Mouse (Mus musculus) ovary, adult 18-20 months (tissue): ENCODE results near the gene Cdk5rap3.

Source experiments
- DNase-seq: peaks from one replicate; pipeline ENCODE4 v3.0.0; 2022; ENCODE audit warnings: low spot score, mixed read lengths

The Cdk5rap3 gene

GRCm38 (mm10) chr11:96895886-96896285 is 20.4 kb downstream of the Cdk5rap3 start:
- DNase-seq: no peak

DNA sequence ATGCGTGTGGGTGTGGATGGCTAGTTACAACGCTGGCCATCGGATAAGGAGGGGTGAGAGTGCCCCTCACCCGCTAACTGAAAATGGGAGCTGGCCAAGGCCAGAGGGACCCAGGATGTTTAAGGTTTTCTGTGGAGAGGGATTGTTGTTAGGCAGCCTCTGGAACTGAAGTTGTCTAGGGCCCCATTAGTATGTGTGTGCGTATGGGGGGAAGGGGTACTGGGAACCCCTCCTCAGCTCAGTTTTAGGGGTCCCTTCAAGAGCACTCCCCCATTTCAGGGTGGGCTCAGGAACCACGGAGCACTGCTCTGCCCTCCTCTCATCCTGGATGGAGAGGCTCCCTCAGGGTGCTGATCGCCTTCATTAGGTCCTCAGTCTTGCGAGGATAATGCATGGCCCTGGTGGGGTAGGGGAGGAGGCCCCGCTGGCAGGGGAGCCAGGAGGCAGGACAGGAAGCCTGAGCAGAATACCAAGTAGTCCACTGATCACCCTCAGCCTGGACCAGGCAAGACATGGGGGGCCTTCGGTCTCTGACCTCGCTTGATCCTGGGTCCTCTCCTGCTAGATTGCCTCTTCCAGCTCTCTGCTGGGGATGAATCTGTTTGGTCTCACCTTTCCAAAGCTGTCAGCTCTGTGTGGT is 23.0 kb downstream of the Cdk5rap3 start:
- DNase-seq: no peak

DNA sequence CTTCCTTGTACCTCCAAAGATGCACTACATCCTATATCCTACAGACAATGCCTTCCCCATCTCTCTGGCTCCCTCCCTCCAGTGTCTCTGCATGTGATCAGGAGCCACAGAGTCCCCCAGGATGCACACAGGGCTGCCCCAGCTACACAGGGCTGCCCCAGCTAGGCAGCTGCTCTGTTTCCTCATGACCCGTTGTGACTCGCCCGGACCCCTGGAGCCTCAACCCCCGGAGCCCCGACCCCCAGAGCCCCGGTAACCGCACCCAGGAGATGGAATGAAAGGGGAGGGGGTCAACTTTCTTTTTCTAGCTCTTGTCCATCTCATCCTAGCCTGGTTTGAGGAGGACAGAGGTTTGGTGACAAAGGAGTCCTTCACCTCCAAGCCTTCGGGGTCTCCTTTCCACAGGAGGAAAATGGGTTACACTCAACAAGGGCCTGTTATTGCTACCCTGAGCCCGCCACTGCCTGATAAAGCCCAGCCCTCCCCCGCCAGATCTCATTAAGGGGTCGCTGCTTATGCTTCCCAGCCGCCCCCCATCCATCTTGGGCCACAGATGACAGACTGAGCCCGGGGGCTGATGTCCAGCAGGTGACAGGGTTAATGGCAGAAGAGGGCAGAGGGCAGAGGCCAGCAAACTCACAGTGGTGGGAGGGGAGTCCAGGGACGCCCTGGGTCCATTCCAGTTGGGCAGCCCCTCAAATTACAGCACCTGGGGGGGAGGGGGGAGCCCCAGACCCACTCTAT is 24.3 kb downstream of the Cdk5rap3 start:
- no peak for DNase-seq

GRCm38 (mm10) chr11:96886942-96887546 is 29.3 kb downstream of the Cdk5rap3 start:
- no peak for DNase-seq

- no peak for DNase-seq
Measured at GRCm38 (mm10) chr11:96885901-96886340, 30.4 kb downstream of the Cdk5rap3 start.

GRCm38 (mm10) chr11:96880296-96880695 is 36.0 kb downstream of the Cdk5rap3 start:
- DNase-seq: no peak

GRCm38 (mm10) chr11:96879359-96879758 is 36.9 kb downstream of the Cdk5rap3 start:
- DNase-seq: no peak

DNA sequence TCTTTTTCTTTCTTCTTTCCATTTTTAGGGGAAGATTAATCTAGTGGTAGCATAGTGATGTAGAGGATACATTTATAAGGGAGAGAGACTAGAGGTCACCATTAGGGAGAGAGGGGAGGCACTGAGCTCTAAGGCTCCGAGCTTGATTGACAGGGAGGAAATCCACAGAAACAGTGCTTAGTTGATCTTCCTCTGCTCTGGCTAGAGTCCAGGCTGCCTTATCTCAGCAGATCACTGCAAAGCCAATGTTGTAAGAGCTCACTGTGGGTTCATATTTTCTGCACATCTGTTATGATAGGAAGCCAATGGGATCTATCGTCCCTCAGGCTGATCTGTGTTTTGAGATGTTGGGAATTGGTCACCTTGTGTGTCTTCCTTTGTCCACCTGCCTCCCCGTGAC is 37.6 kb downstream of the Cdk5rap3 start:
- DNase-seq: no peak

DNA sequence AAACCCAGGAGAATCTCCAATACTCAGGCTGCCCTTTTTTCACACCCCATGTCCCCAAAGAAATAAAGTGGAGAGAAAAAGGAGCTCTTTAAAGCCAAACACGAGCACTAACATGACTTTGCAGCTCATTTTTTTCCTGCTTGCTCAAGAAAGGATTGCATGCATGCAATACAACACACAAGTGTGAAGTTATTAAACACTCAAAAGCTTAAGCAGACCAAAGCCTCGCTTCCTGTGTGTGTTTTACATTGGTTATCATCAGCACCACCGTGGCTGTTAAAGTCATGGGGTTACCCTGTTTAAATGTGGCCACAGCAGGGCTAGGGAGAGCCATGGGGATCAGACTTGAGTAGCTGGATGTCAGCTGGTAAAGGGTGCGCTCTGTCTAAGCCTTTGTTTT is 39.2 kb downstream of the Cdk5rap3 start:
- DNase-seq: no peak

- no peak for DNase-seq
Measured at GRCm38 (mm10) chr11:96876300-96877040, 39.8 kb downstream of the Cdk5rap3 start.

DNA sequence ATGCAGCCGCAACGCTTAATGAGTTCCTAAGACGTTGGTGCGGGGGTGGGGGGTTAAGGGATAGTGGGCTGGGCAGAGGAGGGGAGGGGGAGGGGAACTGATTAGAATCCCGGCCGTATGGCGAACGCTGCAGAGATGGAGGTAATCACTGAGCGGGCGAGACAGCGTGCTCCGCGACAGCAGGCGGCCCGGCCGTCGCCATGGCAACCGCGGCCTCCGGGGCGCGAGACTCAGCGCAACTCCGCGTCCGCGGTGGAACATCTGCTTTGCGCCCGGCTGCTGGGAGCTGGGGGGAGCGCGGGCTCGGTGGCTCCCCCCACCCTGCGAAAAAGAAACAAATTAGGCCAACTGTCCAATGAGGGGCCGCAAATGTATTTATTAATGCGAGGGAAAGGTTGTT is 40.6 kb downstream of the Cdk5rap3 start:
- DNase-seq: peak; percentile 55

DNA sequence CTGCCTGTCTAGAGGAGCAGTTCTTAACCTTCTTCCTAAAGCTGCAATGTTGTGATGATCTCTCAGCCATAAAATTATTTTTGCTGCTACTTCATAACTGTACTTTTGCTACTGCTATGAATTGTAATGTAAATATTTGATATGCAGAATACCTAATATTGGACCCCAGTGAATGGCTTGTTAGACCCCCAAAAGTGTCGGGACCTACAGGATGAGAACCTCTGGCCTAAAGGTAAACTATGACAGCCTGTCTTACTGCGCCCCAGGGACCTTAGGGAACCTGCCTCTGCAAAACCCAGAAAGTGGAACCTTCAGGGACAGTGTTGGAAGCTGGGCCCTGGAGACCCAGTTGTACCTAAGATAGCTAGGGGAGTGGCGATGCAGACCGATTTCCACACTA is 41.0 kb downstream of the Cdk5rap3 start:
- no peak for DNase-seq

DNA sequence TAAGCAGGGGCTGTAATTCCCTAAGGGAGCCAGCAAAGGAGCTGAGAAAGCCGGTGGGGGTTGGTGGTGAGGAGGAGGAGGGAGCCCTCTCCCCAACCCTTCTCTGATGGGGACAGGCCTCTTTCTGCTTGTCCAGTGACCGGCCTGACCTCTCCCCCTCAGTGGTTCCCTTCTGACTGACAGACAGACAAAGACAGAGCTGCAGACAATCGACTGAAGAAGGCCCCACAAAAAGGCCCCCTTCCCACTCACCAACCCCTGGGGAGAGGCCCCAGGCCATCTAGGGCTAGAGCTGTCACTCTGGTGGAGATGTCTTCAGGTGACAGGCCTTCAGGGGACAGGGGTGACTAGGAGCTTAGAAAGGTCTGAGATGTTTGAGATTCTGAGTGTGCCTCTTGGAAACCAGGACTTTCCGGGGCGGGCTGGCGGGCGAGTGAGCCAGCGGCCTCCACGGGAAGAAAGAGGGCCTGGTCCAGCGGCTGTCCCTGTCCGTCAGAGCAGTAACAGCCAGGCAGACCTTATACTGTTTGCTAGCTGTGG is 42.6 kb downstream of the Cdk5rap3 start:
- DNase-seq: no peak

GRCm38 (mm10) chr11:96872441-96873379 is 43.6 kb downstream of the Cdk5rap3 start:
- DNase-seq: no peak

GRCm38 (mm10) chr11:96867149-96867548 is 49.1 kb downstream of the Cdk5rap3 start:
- no peak for DNase-seq

- DNase-seq: peak; percentile 30
Measured at GRCm38 (mm10) chr11:96863206-96863995, 52.9 kb downstream of the Cdk5rap3 start.

DNA sequence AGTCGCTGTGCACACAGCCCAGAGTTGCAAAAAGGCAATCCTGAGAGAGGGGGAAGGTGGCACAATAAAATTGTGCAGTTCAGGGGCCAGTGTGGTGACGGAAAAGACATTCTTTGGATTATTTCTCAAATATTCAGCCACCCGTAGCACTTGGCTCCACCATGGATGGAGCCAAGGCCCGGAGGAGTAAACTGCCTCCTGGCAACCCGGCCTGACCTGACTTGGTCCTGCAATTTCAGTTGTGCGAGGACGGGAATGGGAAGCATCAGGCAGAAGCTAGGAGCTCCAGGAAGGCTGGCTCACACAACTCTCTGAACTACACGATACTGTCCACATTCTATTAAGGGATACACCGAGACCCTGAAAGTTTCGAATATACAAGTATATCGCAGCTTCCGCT is 53.8 kb downstream of the Cdk5rap3 start:
- DNase-seq: no peak

GRCm38 (mm10) chr11:96861878-96862289 is 54.4 kb downstream of the Cdk5rap3 start:
- DNase-seq: peak; percentile 88

DNA sequence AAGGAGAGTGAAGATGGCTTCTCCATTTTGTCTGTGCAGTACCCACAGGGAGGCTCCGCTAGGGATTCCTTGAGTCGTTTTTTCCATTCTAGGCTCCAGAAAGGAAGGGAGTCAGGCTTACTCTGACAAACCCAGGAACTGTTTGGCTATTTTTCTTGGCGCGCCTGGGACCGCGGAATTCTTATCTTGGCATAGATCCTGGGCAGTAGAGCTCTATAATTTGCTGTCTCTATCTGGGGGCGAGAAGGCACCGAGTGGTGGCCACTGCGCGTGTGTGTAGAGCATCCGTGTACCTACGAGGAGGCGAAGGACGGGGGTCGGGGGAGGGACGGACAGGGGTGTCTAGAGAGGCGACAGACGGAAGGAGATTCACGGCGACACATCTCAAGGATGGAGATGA is 54.9 kb downstream of the Cdk5rap3 start:
- DNase-seq: no peak

DNA sequence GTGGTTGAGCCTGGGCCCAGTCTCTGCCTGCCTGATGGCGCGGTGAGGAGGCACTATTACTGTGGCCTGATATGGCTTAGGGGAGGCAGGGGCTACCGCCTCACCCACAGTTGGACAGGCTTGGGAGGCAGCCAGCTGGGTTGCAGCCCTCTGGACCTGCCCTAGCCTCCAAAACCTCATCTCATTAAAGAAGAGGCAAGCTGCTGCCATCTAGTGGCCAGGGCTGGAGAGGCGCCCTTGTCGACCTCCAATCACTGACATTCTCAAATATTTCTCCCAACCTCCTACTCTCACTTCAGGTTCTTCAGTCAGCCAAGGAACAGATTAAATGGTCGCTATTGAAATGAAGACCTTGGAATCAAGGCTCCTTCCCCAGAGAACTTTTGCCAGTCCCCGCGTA is 55.7 kb downstream of the Cdk5rap3 start:
- DNase-seq: peak; percentile 63
